35 mouse cellular contexts compared by ENCODE assay signal in genomic region chr7:143114773-143115172, GRCm38 (mm10). TPM values are rescaled to one million over a fixed set of nuclear protein-coding genes. Genes with fewer than 3 reads are reported as not detected.
DNase-seq lines count a peak whose midpoint lies in the region; ATAC-seq and TF ChIP-seq lines count a peak whose summit lies in the region.
"Had no signal": no experiment of that assay in that cellular context is flagged by ENCODE, and none has a peak within 500 bp of the region (broad histone marks: within the 10 kb centered on the region; RNA-seq: fewer than 3 reads in every experiment).

No protein-coding gene starts in this region.

- DNase-seq in kidney, postnatal 0 days (ENCODE audit: low spot score) = no peak
- DNase-seq in kidney, postnatal 10 days = no peak
- peak; percentile 7 for DNase-seq in neural tube, embryonic 11.5 days (ENCODE audit: low spot score)
- no peak for DNase-seq in neural tube, embryonic 10.5 days (ENCODE audit: extremely low spot score, low spot score)
- peak; percentile 62 for DNase-seq in R1 (ENCODE audit: low read depth, low spot score)
- DNase-seq in left cerebral cortex, postnatal 14 days (ENCODE audit: low spot score in 2 of 2) = no peak
- DNase-seq in frontal cortex, postnatal 14 days (ENCODE audit: low spot score in 2 of 2) = no peak
- DNase-seq: adrenal gland, adult 2 months; cerebellum, adult 8-10 months; cerebellum, postnatal 25 days; gastrocnemius, postnatal 14 days; heart, postnatal 36 days; kidney, adult 9 months; kidney, postnatal 25 days; right cerebral cortex, adult 18-20 months; spleen, adult 18-20 months; thymus, adult 18-20 months; thymus, postnatal 25 days had no signal

- intact Hi-C loops in left cerebral cortex, postnatal 14 days (cut with DNase I) = no loop called here

- H3K4me2 ChIP-seq in kidney, postnatal 0 days (ENCODE audit: low read length) = no peak overlapping the region
- no peak overlapping the region for H3K4me2 ChIP-seq in neural tube, embryonic 11.5 days (ENCODE audit: low read depth)
- H3K4me2 ChIP-seq: embryonic facial prominence, embryonic 15.5 days; forebrain, embryonic 12.5 days; heart, embryonic 15.5 days; hindbrain, embryonic 12.5 days; limb, embryonic 15.5 days; midbrain, embryonic 13.5 days had no signal

- H3K4me3 ChIP-seq in kidney, postnatal 0 days (replicated peaks; ENCODE audit: low read depth, low read length) = no peak overlapping the region
- H3K4me3 ChIP-seq in neural tube, embryonic 11.5 days (ENCODE audit: low read depth, low read length) = no peak overlapping the region
- H3K4me3 ChIP-seq: embryonic facial prominence, embryonic 10.5 days; embryonic facial prominence, embryonic 15.5 days; forebrain, embryonic 12.5 days; heart, embryonic 10.5 days; heart, embryonic 15.5 days; hindbrain, embryonic 12.5 days; limb, embryonic 10.5 days; limb, embryonic 15.5 days; midbrain, embryonic 13.5 days had no signal

- no peaks in the 10 kb centered on the region for H3K36me3 ChIP-seq in kidney, postnatal 0 days (ENCODE audit: insufficient read depth, low read length)
- no peaks in the 10 kb centered on the region for H3K36me3 ChIP-seq in neural tube, embryonic 11.5 days (ENCODE audit: control insufficient read depth, insufficient read depth, low read length)
- H3K36me3 ChIP-seq: embryonic facial prominence, embryonic 10.5 days; embryonic facial prominence, embryonic 15.5 days; forebrain, embryonic 12.5 days; heart, embryonic 10.5 days; heart, embryonic 15.5 days; hindbrain, embryonic 12.5 days; limb, embryonic 10.5 days; limb, embryonic 15.5 days; midbrain, embryonic 13.5 days had no signal

- peaks cover 8% of the 10 kb centered on the region; the same call in 1 of the 2 replicates for H3K4me1 ChIP-seq in kidney, postnatal 0 days (replicated peaks; ENCODE audit: insufficient read depth, low read length)
- 0 out of 2 replicates have a peak, but pooled peaks cover 3% of the 10 kb centered on the region for H3K4me1 ChIP-seq in neural tube, embryonic 11.5 days (ENCODE audit: control insufficient read depth, insufficient read depth, low read length)
- H3K4me1 ChIP-seq: midbrain, embryonic 13.5 days had no signal

- no peak for ATAC-seq in kidney, postnatal 0 days (replicated peaks; ENCODE audit: low FRiP score, low read depth)
- ATAC-seq in neural tube, embryonic 11.5 days (ENCODE audit: insufficient read depth, low FRiP score, low TSS enrichment) = no peak
- ATAC-seq: activated CD4-positive, CD25-positive, alpha-beta regulatory T cell, adult 4 months; hindbrain, postnatal 0 days; intestine, embryonic 16.5 days; midbrain, embryonic 13.5 days had no signal

- H3K9me3 ChIP-seq in kidney, postnatal 0 days (replicated peaks; ENCODE audit: low read length) = no peaks in the 10 kb centered on the region
- no peaks in the 10 kb centered on the region for H3K9me3 ChIP-seq in neural tube, embryonic 11.5 days (ENCODE audit: control insufficient read depth, low read length)
- H3K9me3 ChIP-seq: limb, embryonic 10.5 days; limb, embryonic 15.5 days had no signal

- H3K27me3 ChIP-seq in kidney, postnatal 0 days (ENCODE audit: insufficient read depth, low read length) = no peaks in the 10 kb centered on the region
- H3K27me3 ChIP-seq in neural tube, embryonic 11.5 days (ENCODE audit: control insufficient read depth, insufficient read depth, low read length) = no peaks in the 10 kb centered on the region
- H3K27me3 ChIP-seq: heart, embryonic 15.5 days had no signal

- peak; percentile 31; the same call in 1 of the 2 replicates for TF ChIP-seq CTCF in kidney, postnatal 0 days (IDR thresholded peaks at IDR 0.05; ENCODE audit: low read depth)

- H3K27ac ChIP-seq in kidney, postnatal 0 days = no peak overlapping the region
- H3K27ac ChIP-seq in neural tube, embryonic 11.5 days (ENCODE audit: low read depth, low read length) = no peak overlapping the region
- H3K27ac ChIP-seq: embryonic facial prominence, embryonic 10.5 days; embryonic facial prominence, embryonic 15.5 days; forebrain, embryonic 12.5 days; heart, embryonic 10.5 days; hindbrain, embryonic 12.5 days; hindbrain, postnatal 0 days; limb, embryonic 10.5 days; limb, embryonic 15.5 days; macrophage; midbrain, embryonic 13.5 days had no signal

- H3K9ac ChIP-seq in kidney, postnatal 0 days (ENCODE audit: low read depth, low read length) = no peak overlapping the region
- H3K9ac ChIP-seq in neural tube, embryonic 11.5 days (ENCODE audit: low read length) = no peak overlapping the region
- H3K9ac ChIP-seq: embryonic facial prominence, embryonic 15.5 days; forebrain, embryonic 12.5 days; heart, embryonic 15.5 days; hindbrain, embryonic 12.5 days; limb, embryonic 15.5 days; midbrain, embryonic 13.5 days had no signal

RNA-seq across cellular contexts. Expression of gene Kcnq1, which starts 8.6 kb away (rescaled TPM):
- 12.6 and 13.4 TPM in 2 replicates for polyA plus RNA-seq in kidney, postnatal 0 days (2015; fragmentation: Nextera tagmentation; extraction: Ambion mirVana)
- polyA plus RNA-seq in neural tube, embryonic 11.5 days (2014; fragmentation: Nextera tagmentation; extraction: Ambion mirVana) = 1.6 and 1.7 TPM in 2 replicates
- 1 to 10 TPM in 1 of 2 experiments, under 1 TPM in 1; 0.91 to 1.7 TPM for total RNA-seq in left cerebral cortex, postnatal 14 days (2021)
- total RNA-seq: granulocyte monocyte progenitor cell, adult 5-6 weeks; monocyte, adult 5-6 weeks; neutrophil, adult 5-6 weeks had no signal
- polyA plus RNA-seq: activated CD4-positive, CD25-positive, alpha-beta regulatory T cell, adult 4 months had no signal

RNA-seq across cellular contexts. Expression of gene Trpm5, which starts 20.3 kb away (rescaled TPM):
- polyA plus RNA-seq in kidney, postnatal 0 days (2015; fragmentation: Nextera tagmentation; extraction: Ambion mirVana) = 3.4 and 3.9 TPM in 2 replicates
- polyA plus RNA-seq in neural tube, embryonic 11.5 days (2014; fragmentation: Nextera tagmentation; extraction: Ambion mirVana) = 0.68 and 0.77 TPM in 2 replicates
- total RNA-seq in left cerebral cortex, postnatal 14 days (2021) = under 1 TPM in 1 of 2 experiments, not detected in 1; 0.19 TPM
- total RNA-seq: granulocyte monocyte progenitor cell, adult 5-6 weeks; heart, postnatal 36 days; layer of hippocampus, postnatal 25 days; monocyte, adult 5-6 weeks; neutrophil, adult 5-6 weeks had no signal
- polyA plus RNA-seq: activated CD4-positive, CD25-positive, alpha-beta regulatory T cell, adult 4 months; macrophage had no signal

RNA-seq across cellular contexts. Expression of gene Tssc4, which starts 45.7 kb away (rescaled TPM):
- 69.1 and 72.3 TPM in 2 replicates for polyA plus RNA-seq in kidney, postnatal 0 days (2015; fragmentation: Nextera tagmentation; extraction: Ambion mirVana)
- 68.8 and 70.2 TPM in 2 replicates for polyA plus RNA-seq in neural tube, embryonic 11.5 days (2014; fragmentation: Nextera tagmentation; extraction: Ambion mirVana)
- 10 to 100 TPM; 41.1 to 50.0 TPM for total RNA-seq in left cerebral cortex, postnatal 14 days (2021)

Comparison
In these comparisons a context has a peak if more than half of its experiments do, and no peak if none do; other contexts are left out.
1. DNase-seq: peak in neural tube, embryonic 11.5 days (single experiment) and R1 (single experiment); none in kidney, postnatal 0 days (single experiment), kidney, postnatal 10 days (single experiment), neural tube, embryonic 10.5 days (single experiment), left cerebral cortex, postnatal 14 days (0 of 2) and frontal cortex, postnatal 14 days (0 of 2).